Mouse (Mus musculus): ENCODE results near the gene Art2b. TPM values are rescaled to one million over a fixed set of nuclear protein-coding genes. Genes with fewer than 3 reads are reported as not detected.
A peak's percentile ranks its signal among the peaks of the same experiment; 100 is the strongest.

Gene Art2b
- polyA plus RNA-seq, 1 experiment, result not detected

DNA sequence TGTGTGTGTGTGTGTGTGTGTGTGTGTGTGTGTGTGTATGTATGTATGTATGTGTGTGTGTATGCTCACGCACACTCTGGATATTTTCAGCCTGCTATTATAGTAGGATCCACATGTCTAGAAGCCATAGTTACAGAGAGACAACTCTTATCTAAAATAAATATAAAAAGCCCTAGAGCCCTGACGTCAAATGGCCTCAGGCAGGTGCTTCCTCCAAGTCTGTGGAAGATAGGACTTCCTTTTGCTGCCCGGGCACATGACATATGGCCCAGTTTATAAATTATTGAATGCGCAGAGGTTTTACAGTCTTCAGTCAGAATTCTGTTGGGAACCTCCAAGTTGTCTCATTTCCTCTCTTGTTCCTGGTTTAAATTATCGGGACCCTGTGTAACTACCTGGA is 44.7 kb downstream of the Art2b start:
- H3K27me3 ChIP-seq (ENCODE audit: control insufficient read depth, insufficient read depth, low read length), result no peaks in the 10 kb centered on the region
- DNase-seq, result no peak
- 87% methylated on average over 5 of the region's 5 CpGs for WGBS
- H3K27ac ChIP-seq (ENCODE audit: insufficient read depth, low read length), result no peak overlapping the region
- no peak overlapping the region for H3K4me3 ChIP-seq (replicated peaks; ENCODE audit: insufficient read depth, low read depth, low read length)
- TF ChIP-seq POLR2A (IDR thresholded peaks at IDR 0.05; ENCODE audit: borderline replicate concordance, insufficient read depth, low read length), result no peak
- TF ChIP-seq CTCF (IDR thresholded peaks at IDR 0.05; ENCODE audit: borderline replicate concordance, insufficient read depth, low read depth, low read length), result no peak
- H3K4me1 ChIP-seq (ENCODE audit: control insufficient read depth, insufficient read depth, low read length), result no peaks in the 10 kb centered on the region

DNA sequence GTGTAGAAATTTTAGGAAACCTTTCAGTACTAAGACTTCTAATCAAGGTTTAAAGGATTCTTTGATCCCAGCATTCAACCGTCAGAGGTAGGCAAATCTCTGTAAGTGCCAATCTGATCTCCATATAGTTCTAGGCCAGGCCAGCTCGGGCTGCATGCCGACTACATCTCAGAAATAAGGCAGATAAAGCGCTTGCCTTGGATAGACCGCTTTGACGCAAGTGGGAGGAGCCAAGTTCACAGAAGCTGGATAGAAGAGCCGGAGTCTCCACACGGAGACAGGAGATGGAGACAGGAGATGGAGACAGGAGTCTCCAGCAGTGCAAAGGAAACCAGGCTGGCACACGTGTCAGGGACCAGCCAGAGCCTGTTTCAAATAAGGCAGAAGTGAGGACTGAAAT is 45.6 kb downstream of the Art2b start:
- no peaks in the 10 kb centered on the region for H3K27me3 ChIP-seq (ENCODE audit: control insufficient read depth, insufficient read depth, low read length)
- no peak for DNase-seq
- WGBS, result 68% methylated on average over 9 of the region's 9 CpGs
- H3K27ac ChIP-seq (ENCODE audit: insufficient read depth, low read length), result no peak overlapping the region
- no peaks in the 10 kb centered on the region for H3K4me1 ChIP-seq (ENCODE audit: control insufficient read depth, insufficient read depth, low read length)
- no peak overlapping the region for H3K4me3 ChIP-seq (replicated peaks; ENCODE audit: insufficient read depth, low read depth, low read length)
- TF ChIP-seq CTCF (IDR thresholded peaks at IDR 0.05; ENCODE audit: borderline replicate concordance, insufficient read depth, low read depth, low read length), result no peak

DNA sequence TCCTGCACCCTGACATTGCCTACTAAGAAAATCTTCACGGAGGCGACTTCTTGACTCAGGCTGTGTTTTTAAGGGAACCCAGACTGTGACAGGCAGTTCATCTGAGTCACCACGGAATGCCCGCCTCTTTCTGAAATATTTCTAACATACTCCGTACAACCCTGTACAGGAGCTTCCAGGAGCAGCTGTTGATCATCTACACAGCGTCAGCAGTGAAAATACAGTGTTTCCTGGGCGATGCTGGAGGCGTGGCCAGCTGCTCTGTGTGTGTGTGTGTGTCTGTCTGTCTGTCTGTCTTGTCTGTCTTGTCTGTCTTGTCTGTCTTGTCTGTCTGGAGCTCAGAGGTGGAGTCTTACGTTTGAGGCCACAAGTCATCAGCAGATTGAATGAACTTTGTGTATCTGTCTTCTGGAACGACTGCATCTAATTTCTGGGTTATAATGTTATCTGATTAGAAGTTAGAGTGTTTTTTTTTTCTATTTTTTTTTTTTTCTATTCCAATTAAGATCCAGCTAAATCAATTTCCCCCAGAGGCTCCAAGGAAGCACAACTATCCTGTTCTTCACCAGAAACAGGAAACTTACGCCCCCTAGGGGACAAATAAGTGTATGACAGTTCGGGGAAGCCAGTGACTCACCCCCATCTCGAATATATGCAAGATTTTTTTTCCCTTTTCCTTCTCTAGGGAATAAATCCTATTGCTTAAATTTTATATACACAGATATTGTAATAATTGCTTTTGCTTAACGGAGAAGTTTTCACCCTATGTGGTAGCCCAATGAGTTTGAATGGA is 47.1 kb downstream of the Art2b start:
- Histone ChIP-seq H3K27ac (ENCODE audit: insufficient read depth, low read length) (no peak overlapping the region), H3K4me3 (replicated peaks; ENCODE audit: insufficient read depth, low read depth, low read length) (no peak overlapping the region), H3K4me1 (ENCODE audit: control insufficient read depth, insufficient read depth, low read length) (no peaks in the 10 kb centered on the region), H3K27me3 (ENCODE audit: control insufficient read depth, insufficient read depth, low read length) (no peaks in the 10 kb centered on the region)
- DNase-seq, result peak in 1 of 2 experiments; percentile 17
- peak; percentile 23; the same call in 1 of the 2 replicates for TF ChIP-seq CTCF (IDR thresholded peaks at IDR 0.05; ENCODE audit: borderline replicate concordance, insufficient read depth, low read depth, low read length)
- TF ChIP-seq POLR2A (IDR thresholded peaks at IDR 0.05; ENCODE audit: borderline replicate concordance, insufficient read depth, low read length), result no peak
- WGBS, result 49% methylated on average over 14 of the region's 14 CpGs

DNA sequence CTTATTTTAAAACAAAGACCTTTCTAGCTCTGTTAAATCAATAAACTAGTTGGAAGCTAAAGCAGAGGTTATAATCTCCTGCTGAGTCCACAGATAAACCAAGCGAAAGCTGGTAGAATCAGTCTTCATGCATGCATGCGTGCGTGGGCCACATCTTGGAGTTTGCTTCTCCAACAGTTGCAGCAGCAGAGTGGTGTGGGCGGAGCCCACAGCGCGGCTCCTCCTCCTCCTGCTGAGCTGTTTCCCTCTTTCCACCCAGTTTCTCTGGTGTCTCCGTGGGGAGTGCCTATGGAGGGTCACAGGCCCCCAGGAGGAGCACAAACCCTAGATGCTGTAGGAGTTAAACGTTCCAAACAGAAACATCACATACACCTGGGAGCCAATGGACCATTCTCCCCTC is 47.9 kb downstream of the Art2b start:
- Histone ChIP-seq H3K4me3 (replicated peaks; ENCODE audit: insufficient read depth, low read depth, low read length) (no peak overlapping the region), H3K27me3 (ENCODE audit: control insufficient read depth, insufficient read depth, low read length) (no peaks in the 10 kb centered on the region), H3K4me1 (ENCODE audit: control insufficient read depth, insufficient read depth, low read length) (no peaks in the 10 kb centered on the region), H3K27ac (ENCODE audit: insufficient read depth, low read length) (no peak overlapping the region)
- 48% methylated on average over 8 of the region's 8 CpGs for WGBS
- DNase-seq, result no peak
- TF ChIP-seq CTCF (IDR thresholded peaks at IDR 0.05; ENCODE audit: borderline replicate concordance, insufficient read depth, low read depth, low read length) (no peak), POLR2A (IDR thresholded peaks at IDR 0.05; ENCODE audit: borderline replicate concordance, insufficient read depth, low read length) (no peak)

DNA sequence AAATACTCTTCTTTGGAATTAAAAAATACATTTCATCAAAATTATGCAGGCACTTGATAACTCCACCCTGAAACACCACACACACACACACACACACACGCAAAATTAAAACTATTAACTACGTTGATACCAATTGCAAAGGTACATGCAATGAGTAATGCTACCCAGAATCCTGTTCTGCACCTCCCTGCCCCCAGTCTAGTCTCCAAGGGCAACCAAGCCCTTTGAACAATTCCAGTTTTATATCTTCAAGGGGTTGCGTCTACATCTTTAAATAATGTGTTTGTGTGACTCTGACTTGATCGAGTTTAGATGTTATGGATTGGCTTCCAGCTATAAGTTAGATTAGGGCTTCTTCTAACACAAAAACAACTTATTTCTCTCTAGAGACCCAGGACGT is 49.9 kb downstream of the Art2b start:
- Histone ChIP-seq H3K4me1 (ENCODE audit: control insufficient read depth, insufficient read depth, low read length) (no peaks in the 10 kb centered on the region), H3K27me3 (ENCODE audit: control insufficient read depth, insufficient read depth, low read length) (no peaks in the 10 kb centered on the region), H3K27ac (ENCODE audit: insufficient read depth, low read length) (no peak overlapping the region), H3K4me3 (replicated peaks; ENCODE audit: insufficient read depth, low read depth, low read length) (no peak overlapping the region)
- WGBS, result 82% methylated on average over 5 of the region's 5 CpGs
- DNase-seq, result no peak
- TF ChIP-seq POLR2A (IDR thresholded peaks at IDR 0.05; ENCODE audit: borderline replicate concordance, insufficient read depth, low read length) (no peak), CTCF (IDR thresholded peaks at IDR 0.05; ENCODE audit: borderline replicate concordance, insufficient read depth, low read depth, low read length) (no peak)

DNA sequence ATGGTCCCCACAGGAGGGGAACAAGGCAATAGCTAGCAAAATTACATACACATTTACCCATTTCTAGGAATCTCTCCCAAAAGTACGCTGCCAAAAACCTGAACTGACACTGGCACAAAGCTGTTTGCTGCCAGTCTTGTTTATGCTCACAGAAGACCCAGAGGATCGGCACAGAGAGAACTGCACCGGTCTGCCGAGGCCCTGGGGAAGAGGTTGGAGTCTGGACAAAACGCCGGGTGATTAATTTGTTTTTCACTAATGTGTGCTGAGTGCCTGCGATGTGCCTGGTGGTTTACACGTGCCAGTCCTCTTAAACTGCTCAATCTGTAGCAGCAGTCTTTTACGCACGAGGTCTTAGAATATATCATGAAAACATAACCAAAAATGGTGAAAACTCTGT is 50.3 kb downstream of the Art2b start:
- WGBS, result 17% methylated on average over 10 of the region's 10 CpGs
- Histone ChIP-seq H3K27me3 (ENCODE audit: control insufficient read depth, insufficient read depth, low read length) (no peaks in the 10 kb centered on the region), H3K4me3 (replicated peaks; ENCODE audit: insufficient read depth, low read depth, low read length) (no peak overlapping the region), H3K27ac (ENCODE audit: insufficient read depth, low read length) (no peak overlapping the region), H3K4me1 (ENCODE audit: control insufficient read depth, insufficient read depth, low read length) (no peaks in the 10 kb centered on the region)
- TF ChIP-seq POLR2A (IDR thresholded peaks at IDR 0.05; ENCODE audit: borderline replicate concordance, insufficient read depth, low read length) (no peak), CTCF (IDR thresholded peaks at IDR 0.05; ENCODE audit: borderline replicate concordance, insufficient read depth, low read depth, low read length) (no peak)
- DNase-seq, result no peak

DNA sequence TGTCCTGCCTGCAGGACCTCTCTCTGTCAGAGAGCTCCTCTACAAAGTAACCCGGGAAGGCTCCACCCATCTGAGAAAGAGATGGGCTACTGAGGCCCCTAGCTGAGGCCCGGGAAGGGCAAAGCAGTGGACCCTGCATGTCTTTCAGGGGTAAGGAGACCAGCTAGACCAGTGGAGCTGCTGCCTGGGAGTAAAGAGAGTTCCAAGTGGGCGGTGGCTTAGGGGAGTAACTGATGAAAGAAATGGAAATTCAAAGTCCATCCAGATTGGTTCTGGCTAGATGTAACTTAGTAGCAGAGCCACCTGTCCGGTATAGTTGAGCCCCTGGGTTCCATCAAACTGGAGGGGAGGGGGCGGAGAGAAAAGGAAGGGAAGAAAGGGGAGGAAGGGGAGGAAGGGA is 51.0 kb downstream of the Art2b start:
- 39% methylated on average over 5 of the region's 5 CpGs for WGBS
- H3K27ac ChIP-seq (ENCODE audit: insufficient read depth, low read length), result no peak overlapping the region
- no peak for DNase-seq
- TF ChIP-seq CTCF (IDR thresholded peaks at IDR 0.05; ENCODE audit: borderline replicate concordance, insufficient read depth, low read depth, low read length) (no peak), POLR2A (IDR thresholded peaks at IDR 0.05; ENCODE audit: borderline replicate concordance, insufficient read depth, low read length) (no peak)
- H3K4me3 ChIP-seq (replicated peaks; ENCODE audit: insufficient read depth, low read depth, low read length), result no peak overlapping the region
- H3K27me3 ChIP-seq (ENCODE audit: control insufficient read depth, insufficient read depth, low read length), result no peaks in the 10 kb centered on the region
- H3K4me1 ChIP-seq (ENCODE audit: control insufficient read depth, insufficient read depth, low read length), result no peaks in the 10 kb centered on the region

Other genes with a start within 250 kb of the Art2b start
- gene Arap1, start 237.5 kb downstream of the Art2b start, polyA plus RNA-seq (2012; rRNA removed), result 41.8 and 44.8 TPM in 2 replicates
- 0.52 and 1.2 TPM in 2 replicates for gene Gm45837, start 174.7 kb downstream of the Art2b start, polyA plus RNA-seq (2012; rRNA removed)
- 26.6 and 29.6 TPM in 2 replicates for gene Pde2a, start 163.9 kb downstream of the Art2b start, polyA plus RNA-seq (2012; rRNA removed)
- gene Clpb, start 78.0 kb upstream of the Art2b start, polyA plus RNA-seq (2012; rRNA removed), result 33.0 and 37.4 TPM in 2 replicates
- gene Phox2a, start 232.7 kb upstream of the Art2b start, polyA plus RNA-seq (2012; rRNA removed), result 0.52 and 0.71 TPM in 2 replicates

All from cerebellum, adult 2 months (tissue).